ENCODE assay signal across 8 mouse cellular contexts in the genomic region with DNA sequence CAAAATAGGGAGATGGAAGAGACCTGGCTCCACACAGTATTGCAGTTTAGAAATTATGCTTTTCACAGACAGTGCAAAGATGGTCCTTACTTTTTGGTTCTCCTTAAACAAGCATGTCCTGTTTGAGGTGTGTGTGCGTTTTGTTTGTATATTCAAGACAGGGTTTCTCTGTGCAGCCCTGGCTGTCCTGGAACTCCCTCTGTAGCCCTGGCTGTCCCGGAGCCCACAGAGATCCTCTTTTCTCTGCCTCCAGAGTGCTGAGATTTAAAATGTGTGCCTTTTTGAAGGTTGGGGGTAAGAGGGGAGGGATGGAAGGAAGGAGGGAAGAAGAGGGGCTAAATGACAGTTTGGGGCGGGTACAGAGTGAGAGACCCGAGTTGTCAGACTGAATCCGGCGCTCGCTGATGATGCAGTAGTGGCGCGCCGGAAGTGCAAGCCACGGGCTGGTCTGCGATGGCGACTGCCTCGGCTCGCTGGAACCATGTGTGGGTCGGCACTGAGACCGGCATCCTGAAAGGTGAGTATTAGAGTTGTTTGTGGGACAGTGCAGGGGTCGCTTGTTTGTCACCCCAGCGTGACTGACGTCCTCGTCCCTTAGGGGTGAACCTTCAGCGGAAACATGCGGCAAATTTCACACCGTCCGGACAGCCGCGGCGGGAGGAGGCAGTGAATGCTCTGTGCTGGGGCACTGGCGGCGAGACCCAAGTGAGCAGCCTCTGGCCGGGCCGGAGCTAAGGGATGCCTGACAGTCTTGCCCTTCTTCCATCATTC. TPM values are rescaled to one million over a fixed set of nuclear protein-coding genes. Genes with fewer than 3 reads are reported as not detected.
DNase-seq lines count a peak whose midpoint lies in the region; ATAC-seq and TF ChIP-seq lines count a peak whose summit lies in the region.

A gene (plus strand): TSS at position 439 of the 771 bp plus-strand sequence.

- H3K27ac ChIP-seq in embryonic facial prominence, embryonic 13.5 days: peak within 1 kb of the TSS; percentile 76
- peak within 1 kb of the TSS; percentile 70 for H3K27ac ChIP-seq in kidney, adult 2 months (ENCODE audit: insufficient read depth, low read depth, low read length)
- 0 out of 2 replicates have a peak within 1 kb of the TSS, but pooled peaks have one; percentile 8 for H3K27ac ChIP-seq in limb, embryonic 11.5 days (replicated peaks; ENCODE audit: low read depth, low read length)
- peak within 1 kb of the TSS; percentile 77 for H3K27ac ChIP-seq in midbrain, embryonic 13.5 days
- 0 out of 2 replicates have a peak within 1 kb of the TSS, but pooled peaks have one; percentile 15 for H3K27ac ChIP-seq in small intestine, adult 2 months (ENCODE audit: insufficient read depth, low read depth, low read length)

- H3K36me3 ChIP-seq in embryonic facial prominence, embryonic 13.5 days: peaks cover 33% of the 10 kb centered on the region
- no peaks in the 10 kb centered on the region for H3K36me3 ChIP-seq in kidney, adult 2 months (ENCODE audit: control insufficient read depth, insufficient read depth, low read length)
- H3K36me3 ChIP-seq in limb, embryonic 11.5 days (ENCODE audit: control insufficient read depth, insufficient read depth, low read length): peaks cover 11% of the 10 kb centered on the region
- H3K36me3 ChIP-seq in midbrain, embryonic 13.5 days: peaks cover 28% of the 10 kb centered on the region
- H3K36me3 ChIP-seq in small intestine, adult 2 months (ENCODE audit: control insufficient read depth, insufficient read depth, low read length): peaks cover 13% of the 10 kb centered on the region

- H3K4me2 ChIP-seq in embryonic facial prominence, embryonic 13.5 days: peak within 1 kb of the TSS; percentile 83
- peak within 1 kb of the TSS; percentile 84 for H3K4me2 ChIP-seq in limb, embryonic 11.5 days (ENCODE audit: low read depth, severe bottlenecking)
- H3K4me2 ChIP-seq in midbrain, embryonic 13.5 days (replicated peaks): peak within 1 kb of the TSS; percentile 78

- H3K27me3 ChIP-seq in embryonic facial prominence, embryonic 13.5 days: no peaks in the 10 kb centered on the region
- no peaks in the 10 kb centered on the region for H3K27me3 ChIP-seq in kidney, adult 2 months (replicated peaks; ENCODE audit: control insufficient read depth, insufficient read depth, low read length)
- H3K27me3 ChIP-seq in limb, embryonic 11.5 days (ENCODE audit: control insufficient read depth, insufficient read depth, low read length): no peaks in the 10 kb centered on the region
- H3K27me3 ChIP-seq in midbrain, embryonic 13.5 days: 0 out of 2 replicates have a peak, but pooled peaks cover 3% of the 10 kb centered on the region
- no peaks in the 10 kb centered on the region for H3K27me3 ChIP-seq in small intestine, adult 2 months (ENCODE audit: control insufficient read depth, insufficient read depth, low read length)

- DNase-seq in 3134 (ENCODE audit: extremely low read depth, insufficient read length, low spot score): peak; percentile 82
- DNase-seq in adrenal gland, postnatal 36 days: peak; percentile 93 to 95
- DNase-seq in heart, adult 18-20 months: peak; percentile 93 to 96
- peak; percentile 96 for DNase-seq in kidney, adult 2 months
- peak; percentile 96 for DNase-seq in limb, embryonic 11.5 days (ENCODE audit: low spot score)

- H3K9me3 ChIP-seq in embryonic facial prominence, embryonic 13.5 days: no peaks in the 10 kb centered on the region
- no peaks in the 10 kb centered on the region for H3K9me3 ChIP-seq in limb, embryonic 11.5 days (ENCODE audit: control insufficient read depth, low read length)
- H3K9me3 ChIP-seq in midbrain, embryonic 13.5 days: no peaks in the 10 kb centered on the region

- ATAC-seq in embryonic facial prominence, embryonic 13.5 days (ENCODE audit: insufficient number of reproducible peaks, insufficient read depth, low FRiP score, low TSS enrichment, low read depth): peak; percentile 73
- ATAC-seq in limb, embryonic 11.5 days (ENCODE audit: insufficient number of reproducible peaks, low FRiP score, low TSS enrichment, low read depth): peak; percentile 81
- ATAC-seq in midbrain, embryonic 13.5 days: peak; percentile 95

- peak within 1 kb of the TSS; percentile 92 for H3K4me3 ChIP-seq in embryonic facial prominence, embryonic 13.5 days
- peak within 1 kb of the TSS; percentile 94 for H3K4me3 ChIP-seq in kidney, adult 2 months (ENCODE audit: insufficient read depth, low read depth, low read length)
- H3K4me3 ChIP-seq in limb, embryonic 11.5 days (ENCODE audit: low read depth, low read length): peak within 1 kb of the TSS; percentile 90
- peak within 1 kb of the TSS; percentile 87 for H3K4me3 ChIP-seq in midbrain, embryonic 13.5 days (replicated peaks)
- peak within 1 kb of the TSS; percentile 69 for H3K4me3 ChIP-seq in small intestine, adult 2 months (ENCODE audit: low read depth, low read length)

- WGBS in embryonic facial prominence, embryonic 13.5 days: under 1% methylated on average over 32 of the region's 32 CpGs
- WGBS in kidney, adult 2 months: under 1% methylated on average over 32 of the region's 32 CpGs
- whole genome bisulfite sequencing in limb, embryonic 11.5 days: under 1% methylated on average over 32 of the region's 32 CpGs
- WGBS in midbrain, embryonic 13.5 days: under 1% methylated on average over 32 of the region's 32 CpGs
- under 1% methylated on average over 32 of the region's 32 CpGs for WGBS in small intestine, adult 2 months

- TF ChIP-seq CTCF in kidney, adult 2 months (conservative IDR thresholded peaks at IDR 0.05; ENCODE audit: insufficient read depth, insufficient read length, low read depth, low read length): no peak
- no peak for TF ChIP-seq CTCF in small intestine, adult 2 months (IDR thresholded peaks at IDR 0.05; ENCODE audit: extremely low read depth, insufficient read length, insufficient replicate concordance, low read depth, low read length)

- H3K9ac ChIP-seq in embryonic facial prominence, embryonic 13.5 days: peak within 1 kb of the TSS; percentile 87
- peak within 1 kb of the TSS; percentile 89 for H3K9ac ChIP-seq in limb, embryonic 11.5 days (ENCODE audit: low read length)
- H3K9ac ChIP-seq in midbrain, embryonic 13.5 days (replicated peaks): peak within 1 kb of the TSS; percentile 83

- H3K4me1 ChIP-seq in embryonic facial prominence, embryonic 13.5 days: peaks cover 16% of the 10 kb centered on the region
- peaks cover 4% of the 10 kb centered on the region; the same call in 1 of the 2 replicates for H3K4me1 ChIP-seq in kidney, adult 2 months (ENCODE audit: control insufficient read depth, insufficient read depth, low read length)
- peaks cover under 1% of the 10 kb centered on the region for H3K4me1 ChIP-seq in limb, embryonic 11.5 days (ENCODE audit: control insufficient read depth, insufficient read depth, low read length)
- peaks cover 22% of the 10 kb centered on the region for H3K4me1 ChIP-seq in midbrain, embryonic 13.5 days (replicated peaks)
- H3K4me1 ChIP-seq in small intestine, adult 2 months (ENCODE audit: control insufficient read depth, insufficient read depth, insufficient read length, low read length): no peaks in the 10 kb centered on the region

- TF ChIP-seq POLR2A in kidney, adult 2 months (IDR thresholded peaks at IDR 0.05; ENCODE audit: low read depth, low read length): peak; percentile 72
- TF ChIP-seq POLR2A in small intestine, adult 2 months (IDR thresholded peaks at IDR 0.05; ENCODE audit: low read depth, low read length): peak; percentile 32

RNA-seq across cellular contexts. Expression of the gene that starts here (rescaled TPM):
- 10 to 100 TPM; 52.3 to 71.2 TPM for total RNA-seq in adrenal gland, postnatal 36 days (2021)
- polyA plus RNA-seq in embryonic facial prominence, embryonic 13.5 days (2015; fragmentation: Nextera tagmentation; extraction: Ambion mirVana): 88.6 and 100 TPM in 2 replicates
- 10 to 100 TPM; 18.8 to 22.3 TPM for total RNA-seq in heart, adult 18-20 months (2021)
- polyA plus RNA-seq in kidney, adult 2 months (2012; rRNA removed): 28.2 and 29.3 TPM in 2 replicates
- polyA plus RNA-seq in limb, embryonic 11.5 days (2014; fragmentation: Nextera tagmentation; extraction: Ambion mirVana): 92.9 and 100 TPM in 2 replicates
- polyA plus RNA-seq in midbrain, embryonic 13.5 days (2015; fragmentation: Nextera tagmentation; extraction: Ambion mirVana): 89.1 and 93.4 TPM in 2 replicates
- 12.1 and 17.5 TPM in 2 replicates for polyA plus RNA-seq in small intestine, adult 2 months (2012; rRNA removed)

Comparison
In these comparisons a context has a peak if more than half of its experiments do, and no peak if none do; other contexts are left out.
1. Peak in every context shown above with its lines: DNase-seq, ATAC-seq, H3K4me3 ChIP-seq and H3K27ac ChIP-seq.
2. H3K27ac ChIP-seq: peak in every context shown above with its lines; median percentile 77 in midbrain, embryonic 13.5 days; 76 in embryonic facial prominence, embryonic 13.5 days; 70 in kidney, adult 2 months; 15 in small intestine, adult 2 months; 8 in limb, embryonic 11.5 days.